Mouse (Mus musculus) thymus, adult 2 months (tissue): Measurements from ENCODE around the gene Pcna. TPM values are rescaled to one million over a fixed set of nuclear protein-coding genes. Genes with fewer than 3 reads are reported as not detected.
"Not testable (repeated sequence)": the region's sequence is repeated elsewhere in the genome, so short reads cannot be mapped to it uniquely, and the experiment has no call there.

Experiments used
- DNase-seq: peaks from one replicate; pipeline ENCODE4 v3.0.0; 2021
- H3K27ac ChIP-seq: fragments of 200-500 bp; 2 replicates; pipeline ENCODE4 v1.5.1; 2012; ENCODE audit warnings: low read length, control low read depth; ENCODE audit not compliant: control insufficient read depth, insufficient read depth
- H3K27me3 ChIP-seq: fragments of 200-500 bp; 2 replicates; pipeline ENCODE4 v1.6.1; 2012; ENCODE audit warnings: mild to moderate bottlenecking, low read length, moderate library complexity, mixed read lengths; ENCODE audit not compliant: control insufficient read depth, insufficient read depth
- H3K36me3 ChIP-seq: fragments of 200-500 bp; 2 replicates; pipeline ENCODE4 v1.6.1; 2012; ENCODE audit warnings: mild to moderate bottlenecking, low read length, moderate library complexity; ENCODE audit not compliant: control insufficient read depth, insufficient read depth
- H3K4me1 ChIP-seq: fragments of 200-500 bp; replicated peaks from 2 replicates; pipeline ENCODE4 v1.6.1; 2012; ENCODE audit warnings: low read length; ENCODE audit not compliant: control insufficient read depth, insufficient read depth
- H3K4me3 ChIP-seq: fragments of 200-500 bp; 2 replicates; pipeline ENCODE4 v1.5.1; 2012; ENCODE audit warnings: mild to moderate bottlenecking, low read length, control low read depth, moderate library complexity; ENCODE audit not compliant: control insufficient read depth, insufficient read depth
- CTCF ChIP-seq: fragments of 200-500 bp; IDR thresholded peaks from 2 replicates; pipeline ENCODE4 v1.5.1; 2012; ENCODE audit warnings: mild to moderate bottlenecking, control low read depth, low read length, moderate library complexity, borderline replicate concordance; ENCODE audit not compliant: control insufficient read depth, poor library complexity, insufficient read depth; ENCODE audit errors: extremely low read depth
- POLR2A ChIP-seq: fragments of 200-500 bp; IDR thresholded peaks from 2 replicates; pipeline ENCODE4 v1.6.1; 2012; ENCODE audit warnings: mild to moderate bottlenecking, low read length, control low read depth, moderate library complexity; ENCODE audit not compliant: control insufficient read depth, poor library complexity, insufficient read depth; ENCODE audit errors: extremely low read depth
- WGBS: fragments of 180-500 bp; shearing (Covaris S2); methylation state at CpG from one replicate; pipeline ENCODE4 v1.1.7; 2018; 5-methylcytosine and 5-hydroxymethylcytosine counted together
- polyA plus RNA-seq: library from polyadenylated mRNA; depleted of rRNA; stranded (reverse); fragments of >200 nt; gene quantifications from 2 replicates; pipeline ENCODE4 v1.2.3, GENCODE M21; 2012

Gene Pcna
- polyA plus RNA-seq, 1 experiment = 382 TPM

GRCm38 (mm10) chr2:132253603-132254002, 489 bp upstream of the Pcna start:
- Histone ChIP-seq H3K4me1 (no peaks in the 10 kb centered on the region), H3K4me3 (no peak overlapping the region)
- TF ChIP-seq CTCF = no peak
- no peak for TF ChIP-seq POLR2A

GRCm38 (mm10) chr2:132251911-132252310, 1.2 kb downstream of the Pcna start:
- Histone ChIP-seq H3K4me1 (peaks cover 4% of the 10 kb centered on the region), H3K4me3 (no peak overlapping the region)
- 4% methylated on average over 8 of the region's 8 CpGs for WGBS

More at GRCm38 (mm10) chr2:132253603-132254002, 489 bp upstream of the Pcna start:
- Histone ChIP-seq H3K27ac (0 out of 2 replicates have a peak overlapping the region, but pooled peaks have one; percentile 61), H3K27me3 (no peaks in the 10 kb centered on the region), H3K36me3 (peaks cover 19% of the 10 kb centered on the region)
- no peak for DNase-seq
- under 1% methylated on average over 7 of the region's 7 CpGs for WGBS

DNA sequence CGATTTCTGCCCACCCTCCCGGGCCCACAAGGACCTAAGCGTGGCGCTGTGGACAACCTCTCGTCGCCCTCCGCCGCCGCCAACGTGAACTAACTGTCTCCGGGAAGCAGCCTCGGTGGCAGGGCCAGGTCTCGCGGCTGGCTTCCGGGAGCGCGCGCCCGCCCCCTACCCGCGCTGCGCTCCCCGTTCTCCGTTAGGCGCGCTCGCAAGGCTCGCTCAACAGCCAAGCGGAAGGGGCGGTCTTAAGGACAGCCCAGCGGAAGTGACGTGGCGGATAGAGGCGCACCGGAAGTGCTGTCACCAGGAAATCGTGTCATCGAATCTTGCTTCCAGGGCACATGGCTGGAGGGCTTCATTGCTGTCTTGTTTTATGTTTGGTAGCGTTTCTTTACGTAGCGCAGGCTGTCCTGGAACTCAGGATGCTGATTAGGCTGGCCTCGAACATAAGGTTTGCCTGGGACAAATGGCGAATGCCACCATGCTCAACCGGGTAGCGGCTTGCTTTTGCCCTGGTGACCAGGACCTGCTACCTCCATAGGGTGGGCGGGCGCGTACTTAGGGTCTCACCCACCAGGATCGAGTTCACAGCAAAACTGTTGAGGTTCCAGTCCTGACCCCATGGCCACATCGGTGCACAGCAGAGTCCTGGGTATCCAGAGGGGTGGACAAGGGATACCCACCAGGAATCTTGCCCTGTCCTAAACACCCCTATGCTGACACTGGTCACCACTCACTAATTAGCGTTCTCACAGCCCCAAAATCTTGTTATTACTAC, 5.4 kb downstream of the Pcna start, which contains the start of gene Tmem230:
TSS of gene Tmem230 (minus strand) at position 269 of the 775 bp plus-strand sequence.
- H3K27me3 ChIP-seq = no peaks in the 10 kb centered on the region
- peak; percentile 95 for DNase-seq
- peaks cover 22% of the 10 kb centered on the region for H3K36me3 ChIP-seq
- peak within 1 kb of the TSS; percentile 47 for H3K4me3 ChIP-seq
- WGBS = 13% methylated on average over 50 of the region's 50 CpGs
- peak within 1 kb of the TSS; percentile 84 for H3K27ac ChIP-seq
- H3K4me1 ChIP-seq = peaks cover 4% of the 10 kb centered on the region
- TF ChIP-seq POLR2A (peak; percentile 93; the same call in 1 of the 2 replicates), CTCF (0 out of 2 replicates have a peak, but pooled peaks have one; percentile 43)

More at GRCm38 (mm10) chr2:132251911-132252310, 1.2 kb downstream of the Pcna start:
- DNase-seq = no peak
- no peak for TF ChIP-seq POLR2A
- TF ChIP-seq CTCF = no peak
- Histone ChIP-seq H3K27ac (no peak overlapping the region), H3K27me3 (no peaks in the 10 kb centered on the region), H3K36me3 (peaks cover 19% of the 10 kb centered on the region)

- no peak overlapping the region for H3K27ac ChIP-seq
- no peak for DNase-seq
Observed at GRCm38 (mm10) chr2:132243370-132243769, 9.7 kb downstream of the Pcna start.

DNA sequence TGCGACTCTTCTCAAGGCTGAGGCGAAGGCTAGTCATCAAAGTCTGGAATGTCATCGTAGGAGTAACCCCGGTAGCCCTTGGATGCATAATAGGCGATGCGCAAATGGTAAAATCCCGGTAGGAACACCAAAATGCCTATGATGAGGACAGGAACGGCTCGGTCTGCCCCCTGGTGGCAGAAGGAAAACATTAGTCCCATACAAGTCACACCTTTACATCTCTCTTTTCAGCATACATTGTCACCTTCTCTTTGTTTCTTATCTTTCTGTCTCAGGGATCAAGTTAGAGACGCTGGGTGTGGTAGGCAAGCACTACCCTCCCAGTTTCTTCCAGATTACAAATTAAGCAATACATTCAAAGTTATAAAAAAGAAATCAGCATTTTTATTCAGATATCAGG, 12.7 kb downstream of the Pcna start:
- peak; percentile 32 for DNase-seq
- not testable (repeated sequence) for H3K4me1 ChIP-seq, H3K4me3 ChIP-seq, H3K27ac ChIP-seq, H3K36me3 ChIP-seq, H3K27me3 ChIP-seq
- 64% methylated on average over 10 of the region's 10 CpGs for WGBS

More at GRCm38 (mm10) chr2:132243370-132243769, 9.7 kb downstream of the Pcna start:
- no peaks in the 10 kb centered on the region for H3K27me3 ChIP-seq
- peaks cover 3% of the 10 kb centered on the region for H3K36me3 ChIP-seq
- no peak overlapping the region for H3K4me3 ChIP-seq
- H3K4me1 ChIP-seq = peaks cover 4% of the 10 kb centered on the region
- WGBS = 94% methylated on average over 3 of the region's 3 CpGs
- TF ChIP-seq CTCF = no peak
- TF ChIP-seq POLR2A = no peak

DNA sequence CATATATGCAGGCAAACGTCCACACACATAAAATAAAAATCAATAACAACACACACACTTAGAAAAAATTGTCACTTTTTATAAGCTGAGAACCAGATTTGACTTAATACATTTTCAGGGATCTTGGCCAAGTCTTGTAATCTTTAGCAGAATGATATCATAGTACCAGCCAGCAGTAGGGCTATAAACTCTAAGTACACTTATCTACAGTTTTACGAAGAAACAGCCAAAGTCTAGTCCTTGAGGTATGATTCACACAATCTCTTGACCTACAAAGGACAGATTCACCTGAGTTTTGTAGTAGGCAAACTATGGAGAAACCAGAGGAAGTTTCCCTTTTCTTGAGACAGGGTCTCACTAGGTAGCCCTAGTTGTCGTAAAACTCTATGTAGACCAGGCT, 13.7 kb downstream of the Pcna start:
- not testable (repeated sequence) for H3K27ac ChIP-seq, H3K4me3 ChIP-seq, H3K36me3 ChIP-seq, DNase-seq, H3K4me1 ChIP-seq, H3K27me3 ChIP-seq
- 94% methylated on average over 3 of the region's 3 CpGs for WGBS

DNA sequence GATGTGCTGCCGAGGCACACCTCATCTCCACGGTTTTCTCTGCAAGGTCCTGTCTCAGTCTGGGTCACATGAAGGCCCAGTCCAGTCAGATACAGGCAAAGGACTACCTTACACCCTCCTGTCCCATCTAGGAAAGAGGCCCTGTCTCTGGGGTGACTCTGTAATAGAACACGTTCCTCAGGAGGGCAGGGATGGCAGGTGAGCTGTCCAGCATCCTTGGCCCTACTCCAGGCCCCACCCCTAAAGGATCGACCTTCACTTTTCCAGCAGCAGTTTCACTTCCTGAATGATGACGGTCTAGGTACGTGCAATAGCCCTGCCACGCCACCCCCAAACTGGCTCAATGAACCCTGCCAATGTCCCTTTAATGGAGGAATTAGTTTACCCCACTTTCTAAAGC, 17.1 kb downstream of the Pcna start:
- Histone ChIP-seq H3K27ac (no peak overlapping the region), H3K27me3 (no peaks in the 10 kb centered on the region), H3K4me3 (no peak overlapping the region), H3K4me1 (no peaks in the 10 kb centered on the region), H3K36me3 (no peaks in the 10 kb centered on the region)
- no peak for TF ChIP-seq CTCF
- no peak for TF ChIP-seq POLR2A
- DNase-seq = no peak
- WGBS = 78% methylated on average over 7 of the region's 7 CpGs
